Comparison of ENCODE assay signal across 8 mouse cellular contexts in the genomic region with DNA sequence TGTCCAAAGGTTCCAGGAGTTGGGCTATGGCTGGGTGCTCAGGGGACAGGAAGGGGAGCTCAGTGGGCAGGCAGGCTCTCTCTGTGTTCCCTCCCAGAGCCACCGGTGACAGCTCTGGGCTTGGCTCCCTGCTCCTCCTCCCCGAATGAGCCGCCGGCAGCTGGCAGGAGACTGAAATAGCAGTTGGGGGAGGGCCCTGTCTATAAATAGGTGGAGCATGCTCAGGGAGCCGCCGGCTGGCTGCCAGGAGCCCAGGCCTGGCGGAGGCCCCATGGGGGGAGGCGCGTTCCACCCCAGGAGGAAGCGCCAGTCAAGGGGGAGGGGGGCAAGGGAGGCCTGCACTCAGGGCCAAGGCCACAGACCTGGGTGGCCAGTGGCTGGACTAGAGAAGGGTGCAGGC. TPM values are rescaled to one million over a fixed set of nuclear protein-coding genes. Genes with fewer than 3 reads are reported as not detected.
A peak's percentile ranks its signal among the peaks of the same experiment; 100 is the strongest.
DNase-seq lines count a peak whose midpoint lies in the region; ATAC-seq lines count a peak whose summit lies in the region.

No protein-coding gene starts in this region.

- peak overlapping the region; percentile 52 for H3K9ac ChIP-seq in hindbrain, embryonic 16.5 days (ENCODE audit: low read depth, low read length)

- peak; percentile 84 for ATAC-seq in hindbrain, embryonic 16.5 days

- DNase-seq in T-cell, adult 2 months (ENCODE audit: low spot score): peak; percentile 86
- DNase-seq in cerebellum, postnatal 4 days (ENCODE audit: low spot score in 2 of 2): peak; percentile 73 to 82
- peak; percentile 98 for DNase-seq in gastrocnemius, adult 18-20 months (ENCODE audit: low spot score)
- DNase-seq in left cerebral cortex, adult 18-20 months (ENCODE audit: low spot score in 2 of 2): peak; percentile 94 to 96
- peak; percentile 95 to 98 for DNase-seq in lung, postnatal 4 days
- peak; percentile 97 for DNase-seq in retina, postnatal 1 day
- DNase-seq in thymus, postnatal 4 days: peak; percentile 89

- peak overlapping the region; percentile 33 for H3K4me3 ChIP-seq in hindbrain, embryonic 16.5 days (ENCODE audit: low read length)

- no peaks in the 10 kb centered on the region for H3K9me3 ChIP-seq in hindbrain, embryonic 16.5 days (ENCODE audit: control insufficient read depth, low read length)

- H3K27me3 ChIP-seq in hindbrain, embryonic 16.5 days (replicated peaks; ENCODE audit: control insufficient read depth, insufficient read depth, low read length): no peaks in the 10 kb centered on the region

- peak overlapping the region; percentile 57 for H3K4me2 ChIP-seq in hindbrain, embryonic 16.5 days (ENCODE audit: low read length)

- peaks cover 67% of the 10 kb centered on the region for H3K4me1 ChIP-seq in hindbrain, embryonic 16.5 days (ENCODE audit: control insufficient read depth, insufficient read depth, low read depth, low read length)

- peak overlapping the region; percentile 68 for H3K27ac ChIP-seq in hindbrain, embryonic 16.5 days (ENCODE audit: low read depth, low read length)

- no peaks in the 10 kb centered on the region for H3K36me3 ChIP-seq in hindbrain, embryonic 16.5 days (ENCODE audit: control insufficient read depth, insufficient read depth, low read length)

- 1% methylated on average over 10 of the region's 10 CpGs for WGBS in hindbrain, embryonic 16.5 days

RNA-seq across cellular contexts. Expression of gene Hdac5, which starts 11.2 kb away (rescaled TPM):
- total RNA-seq in gastrocnemius, adult 18-20 months (2021): 100 to 1,000 TPM in 1 of 2 experiments, 10 to 100 TPM in 1; 73.6 to 104 TPM
- polyA plus RNA-seq in hindbrain, embryonic 16.5 days (2015; fragmentation: Nextera tagmentation; extraction: Ambion mirVana): 75.8 and 83.0 TPM in 2 replicates
- 100 to 1,000 TPM; 298 to 303 TPM for total RNA-seq in left cerebral cortex, adult 18-20 months (2021)

RNA-seq across cellular contexts. Expression of gene G6pc3, which starts 29.4 kb away (rescaled TPM):
- 10 to 100 TPM; 60.4 to 61.1 TPM for total RNA-seq in gastrocnemius, adult 18-20 months (2021)
- 44.3 and 45.9 TPM in 2 replicates for polyA plus RNA-seq in hindbrain, embryonic 16.5 days (2015; fragmentation: Nextera tagmentation; extraction: Ambion mirVana)
- total RNA-seq in left cerebral cortex, adult 18-20 months (2021): 10 to 100 TPM; 67.9 to 68.2 TPM

RNA-seq across cellular contexts. Expression of gene BC030867, which starts 29.9 kb away (rescaled TPM):
- not detected for total RNA-seq in gastrocnemius, adult 18-20 months (2021)
- polyA plus RNA-seq in hindbrain, embryonic 16.5 days (2015; fragmentation: Nextera tagmentation; extraction: Ambion mirVana): 2.9 and 3.6 TPM in 2 replicates
- 1 to 10 TPM; 1.0 to 2.3 TPM for total RNA-seq in left cerebral cortex, adult 18-20 months (2021)

RNA-seq across cellular contexts. Expression of gene Lsm12, which starts 33.7 kb away (rescaled TPM):
- 100 to 1,000 TPM; 102 to 105 TPM for total RNA-seq in gastrocnemius, adult 18-20 months (2021)
- 99.0 and 116 TPM in 2 replicates for polyA plus RNA-seq in hindbrain, embryonic 16.5 days (2015; fragmentation: Nextera tagmentation; extraction: Ambion mirVana)
- total RNA-seq in left cerebral cortex, adult 18-20 months (2021): 10 to 100 TPM; 55.0 to 64.2 TPM

RNA-seq across cellular contexts. Expression of gene Asb16, which starts 49.8 kb away (rescaled TPM):
- total RNA-seq in gastrocnemius, adult 18-20 months (2021): 10 to 100 TPM; 86.0 to 97.5 TPM
- polyA plus RNA-seq in hindbrain, embryonic 16.5 days (2015; fragmentation: Nextera tagmentation; extraction: Ambion mirVana): 0.09 and 0.11 TPM in 2 replicates
- total RNA-seq in left cerebral cortex, adult 18-20 months (2021): 1 to 10 TPM; 2.2 to 2.9 TPM

Comparison
In these comparisons a context has a peak if more than half of its experiments do, and no peak if none do; other contexts are left out.
1. Peak in every context shown above with its lines: DNase-seq, ATAC-seq, H3K4me3 ChIP-seq and H3K27ac ChIP-seq.